Mouse (Mus musculus) kidney, adult 2 months (tissue): ENCODE results near the gene Pan3.

Experiments used
- CTCF ChIP-seq: fragments of 200-500 bp; conservative IDR thresholded peaks from 2 replicates; pipeline ENCODE4 v1.5.1; 2011; ENCODE audit warnings: low read depth, mild to moderate bottlenecking, control low read depth, low read length, moderate library complexity, mixed read lengths; ENCODE audit not compliant: insufficient read depth, insufficient read length
- POLR2A ChIP-seq: fragments of 200-500 bp; IDR thresholded peaks from one replicate; pipeline ENCODE4 v1.6.1; 2011; ENCODE audit warnings: low read depth, low read length, control low read depth

DNA sequence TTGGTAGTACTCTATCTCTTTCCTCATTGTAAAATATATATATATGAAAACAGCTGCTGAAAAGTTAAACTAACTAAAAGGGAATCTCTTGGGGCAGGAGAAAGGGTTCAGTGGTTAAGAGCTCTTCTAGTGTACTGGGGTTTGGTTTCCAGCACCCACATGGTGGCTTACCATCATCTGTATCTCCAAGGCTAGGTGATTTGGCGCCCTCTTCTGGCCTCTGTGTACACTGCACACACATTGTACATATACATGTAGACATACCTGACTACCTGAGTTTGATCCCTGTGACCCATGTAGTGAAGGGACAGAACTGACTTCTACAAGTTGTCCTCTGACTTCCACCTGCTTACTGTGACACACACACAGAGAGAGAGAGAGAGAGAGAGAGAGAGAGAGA is 34.9 kb upstream of the Pan3 start:
- TF ChIP-seq CTCF: no peak
- no peak for TF ChIP-seq POLR2A
